Mouse (Mus musculus) layer of hippocampus, adult 11-12 months (tissue): Measurements from ENCODE around the gene Hdac9.
"Not testable (repeated sequence)": the region's sequence is repeated elsewhere in the genome, so short reads cannot be mapped to it uniquely, and the experiment has no call there.

Source experiments
- DNase-seq: peaks from one replicate; pipeline ENCODE4 v3.0.0; 2022; ENCODE audit warnings: low spot score

Hdac9 gene

GRCm38 (mm10) chr12:34087292-34087942 lies 829.5 kb downstream of the Hdac9 start:
- no peak for DNase-seq

- no peak for DNase-seq
Observed at GRCm38 (mm10) chr12:34076981-34077380, 839.9 kb downstream of the Hdac9 start.

- no peak for DNase-seq
Observed at GRCm38 (mm10) chr12:34075805-34076509, 840.9 kb downstream of the Hdac9 start.

GRCm38 (mm10) chr12:34052508-34052907 lies 864.4 kb downstream of the Hdac9 start:
- DNase-seq = no peak

- DNase-seq = no peak
Observed at GRCm38 (mm10) chr12:34052036-34052435, 864.9 kb downstream of the Hdac9 start.

GRCm38 (mm10) chr12:34051112-34051511 lies 865.8 kb downstream of the Hdac9 start:
- no peak for DNase-seq

GRCm38 (mm10) chr12:34040949-34041348 lies 875.9 kb downstream of the Hdac9 start:
- DNase-seq = no peak

GRCm38 (mm10) chr12:34040061-34040460 lies 876.8 kb downstream of the Hdac9 start:
- no peak for DNase-seq

- not testable (repeated sequence) for DNase-seq
Observed at GRCm38 (mm10) chr12:34009796-34010195, 907.1 kb downstream of the Hdac9 start.
